Mouse (Mus musculus): ENCODE results near the gene Tsc22d1.

Gene Tsc22d1

GRCm38 (mm10) chr14:76442160-76442559 lies 27.4 kb downstream of the Tsc22d1 start:
- no peak for DNase-seq (ENCODE audit: low read depth, low spot score)

DNA sequence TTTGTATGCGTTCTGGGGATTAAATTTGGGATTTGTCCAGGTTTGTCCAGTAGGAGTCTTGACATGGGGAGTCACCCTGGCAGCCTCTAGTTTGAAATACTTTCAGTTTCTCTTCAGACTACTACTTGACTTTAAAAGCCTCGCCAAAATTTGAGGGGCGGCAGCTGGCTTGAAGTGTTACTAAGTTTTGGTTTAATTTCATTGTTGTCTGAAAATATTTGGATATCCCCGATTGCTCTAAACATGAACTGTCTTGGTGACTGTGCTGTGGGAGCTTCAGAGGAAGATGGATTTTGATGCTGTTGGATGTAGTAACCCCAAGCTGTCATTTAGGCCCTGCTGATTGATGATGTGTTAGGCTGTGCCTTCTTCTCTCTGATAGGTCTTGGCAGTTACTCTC lies 34.2 kb downstream of the Tsc22d1 start:
- DNase-seq (ENCODE audit: low read depth, low spot score): no peak

- DNase-seq (ENCODE audit: low read depth, low spot score): no peak
Observed at GRCm38 (mm10) chr14:76451011-76451410, 36.2 kb downstream of the Tsc22d1 start.

DNA sequence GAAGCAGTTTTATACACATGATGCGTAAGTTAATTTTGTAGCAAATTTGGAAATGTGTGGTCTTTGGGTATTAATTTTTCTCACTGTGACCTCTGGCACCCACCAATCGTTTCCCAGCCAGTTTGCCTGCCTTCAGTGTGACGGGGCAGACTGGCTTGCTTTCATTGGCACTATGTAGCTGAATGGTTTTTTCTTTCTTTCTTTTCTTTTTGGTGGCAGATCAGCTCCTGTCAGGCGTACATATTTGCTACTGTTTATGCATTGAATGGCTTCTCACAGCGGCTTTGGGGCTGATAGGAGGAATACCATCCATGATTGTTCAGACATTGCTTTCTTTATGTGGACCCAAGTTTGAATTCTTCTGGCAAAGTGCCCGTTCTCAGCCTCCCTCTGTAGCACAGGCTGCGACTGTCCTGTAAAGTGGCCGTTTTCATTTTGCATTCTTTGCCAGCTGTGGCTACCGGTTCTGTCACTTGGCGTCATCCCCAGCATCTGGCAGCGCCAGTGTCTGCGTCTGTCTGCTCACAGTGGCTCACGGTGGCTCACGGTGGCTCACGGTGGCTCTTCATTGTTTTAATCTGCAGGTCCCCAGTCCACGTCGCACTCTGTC lies 38.1 kb downstream of the Tsc22d1 start:
- no peak for DNase-seq (ENCODE audit: low read depth, low spot score)

GRCm38 (mm10) chr14:76454673-76455072 lies 39.9 kb downstream of the Tsc22d1 start:
- DNase-seq (ENCODE audit: low read depth, low spot score): no peak

DNA sequence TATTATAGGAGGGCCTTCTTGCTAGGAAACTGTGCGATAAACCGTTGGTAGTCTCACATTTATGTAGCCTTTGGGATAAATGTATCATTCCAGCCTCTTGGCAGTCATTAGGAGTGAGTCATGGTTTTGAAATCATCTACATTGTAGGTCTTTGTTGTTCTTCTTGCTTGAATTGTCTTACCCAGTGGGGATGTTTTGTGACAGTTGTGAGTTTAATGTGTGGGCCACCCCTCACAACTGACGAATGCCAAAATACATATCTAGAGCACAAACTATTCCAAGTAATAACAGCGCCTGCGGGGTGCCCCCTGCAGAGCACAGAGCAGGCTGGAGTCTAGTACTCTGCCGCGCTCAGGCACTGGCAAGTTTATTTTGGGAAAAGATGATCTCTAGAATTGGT lies 40.4 kb downstream of the Tsc22d1 start:
- no peak for DNase-seq (ENCODE audit: low read depth, low spot score)

DNA sequence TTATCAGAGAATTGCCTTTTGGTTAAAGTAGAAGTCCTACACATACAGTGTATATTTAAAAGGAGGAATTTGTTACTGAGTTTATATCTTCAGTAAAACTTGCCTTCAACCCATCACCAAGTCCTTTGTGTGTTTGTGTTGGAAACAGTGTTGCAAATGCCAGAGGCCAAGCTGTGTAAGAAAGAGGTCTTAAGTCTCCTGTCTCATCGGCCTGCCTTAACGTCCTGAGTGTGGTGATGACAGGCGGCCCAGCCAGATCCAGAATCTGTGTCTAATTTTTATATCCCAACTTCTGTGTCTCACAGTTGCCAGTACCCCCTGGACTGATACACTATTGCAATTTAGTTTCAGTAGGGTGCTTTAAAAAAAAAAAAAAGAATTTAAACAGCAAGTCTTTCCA lies 42.9 kb downstream of the Tsc22d1 start:
- no peak for DNase-seq (ENCODE audit: low read depth, low spot score)

- DNase-seq (ENCODE audit: low read depth, low spot score): no peak
Observed at GRCm38 (mm10) chr14:76460181-76460580, 45.4 kb downstream of the Tsc22d1 start.

GRCm38 (mm10) chr14:76461182-76461775 lies 46.5 kb downstream of the Tsc22d1 start:
- no peak for DNase-seq (ENCODE audit: low read depth, low spot score)

DNA sequence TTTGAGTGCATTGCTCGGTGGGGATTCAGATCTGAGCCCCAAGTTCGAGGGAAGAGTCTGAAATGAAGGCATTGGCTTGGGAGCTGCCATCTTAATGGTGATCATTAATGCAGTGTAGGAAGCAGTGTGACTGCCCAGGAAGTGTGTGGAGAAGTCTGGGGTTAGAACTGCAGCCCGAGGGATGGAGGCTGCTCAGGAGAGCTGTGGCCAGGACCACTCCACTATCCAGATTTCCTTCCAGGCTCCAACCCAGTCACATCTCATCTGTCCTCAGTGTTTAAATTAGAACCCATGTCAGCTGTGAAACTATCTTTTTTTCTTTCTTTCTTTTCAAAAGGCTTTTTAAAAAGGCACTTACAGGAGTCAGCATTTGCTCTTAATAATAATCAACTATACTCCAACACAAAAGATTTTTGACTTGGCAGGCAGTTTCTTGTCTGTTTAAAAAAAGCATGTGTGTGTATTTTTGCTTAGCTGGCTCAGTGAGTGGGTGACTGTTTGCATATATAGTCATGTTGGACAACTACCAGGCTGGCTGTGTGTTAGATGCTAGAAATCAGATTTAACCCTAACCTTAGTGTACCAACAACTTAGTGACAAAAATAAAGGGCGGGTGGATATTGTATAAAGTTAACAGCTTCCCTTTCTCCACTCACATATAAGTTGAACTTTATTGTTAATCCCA lies 48.8 kb downstream of the Tsc22d1 start:
- DNase-seq (ENCODE audit: low read depth, low spot score): no peak

DNA sequence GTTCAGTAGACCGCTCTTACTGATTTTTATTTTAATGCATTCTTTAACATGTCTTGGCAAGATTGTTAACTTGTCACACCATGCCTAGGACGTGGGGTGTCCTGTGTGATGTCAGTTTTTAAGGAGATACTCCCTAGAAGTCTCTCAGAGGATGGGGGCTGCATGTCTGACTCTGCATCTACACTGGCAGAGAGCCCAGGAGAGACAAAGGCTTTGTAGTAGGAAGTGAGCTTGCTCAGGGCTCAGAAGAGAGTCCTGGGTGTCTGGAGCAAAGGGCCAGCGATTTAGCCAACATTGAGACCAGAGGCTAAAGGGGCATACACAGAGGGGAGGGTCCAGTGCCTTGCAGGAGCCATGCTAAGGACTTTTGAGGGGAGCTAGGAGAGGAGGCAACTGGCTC lies 50.2 kb downstream of the Tsc22d1 start:
- no peak for DNase-seq (ENCODE audit: low read depth, low spot score)

DNA sequence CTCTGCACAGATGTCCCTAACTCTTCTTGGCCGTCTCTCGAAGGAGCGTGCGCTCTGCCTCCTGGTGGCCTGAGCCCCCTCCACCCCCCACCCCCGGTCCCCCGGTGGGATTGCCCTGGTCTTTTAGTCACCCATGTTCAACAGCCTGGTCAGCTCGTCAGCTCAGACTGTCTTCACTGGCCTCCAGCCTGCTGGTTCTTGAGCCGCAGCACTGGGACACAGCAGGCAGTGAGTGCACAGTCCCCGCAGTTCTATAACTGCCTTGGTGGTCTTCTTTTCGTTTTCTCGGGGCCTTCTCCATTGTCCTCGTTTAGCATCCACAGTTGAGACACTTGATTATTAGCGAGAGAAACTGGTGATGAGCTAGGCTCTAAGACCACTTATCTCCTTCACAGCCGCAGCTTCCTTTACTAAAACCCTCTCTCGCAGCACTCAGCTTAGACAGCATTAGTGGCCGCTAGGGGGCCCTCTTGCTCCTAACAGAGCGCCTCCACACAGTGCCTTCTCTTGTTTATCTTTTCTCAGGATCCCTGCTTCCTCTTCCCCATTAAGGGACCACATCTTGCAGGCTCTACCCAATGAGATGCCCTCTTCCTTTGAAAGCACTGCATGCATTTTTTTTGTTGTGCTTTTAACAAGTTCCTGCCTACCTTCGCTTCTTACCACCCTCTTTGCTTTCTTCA lies 52.0 kb downstream of the Tsc22d1 start:
- peak; percentile 75 for DNase-seq (ENCODE audit: low read depth, low spot score)

- DNase-seq (ENCODE audit: low read depth, low spot score): no peak
Observed at GRCm38 (mm10) chr14:76467932-76468331, 53.2 kb downstream of the Tsc22d1 start.

DNA sequence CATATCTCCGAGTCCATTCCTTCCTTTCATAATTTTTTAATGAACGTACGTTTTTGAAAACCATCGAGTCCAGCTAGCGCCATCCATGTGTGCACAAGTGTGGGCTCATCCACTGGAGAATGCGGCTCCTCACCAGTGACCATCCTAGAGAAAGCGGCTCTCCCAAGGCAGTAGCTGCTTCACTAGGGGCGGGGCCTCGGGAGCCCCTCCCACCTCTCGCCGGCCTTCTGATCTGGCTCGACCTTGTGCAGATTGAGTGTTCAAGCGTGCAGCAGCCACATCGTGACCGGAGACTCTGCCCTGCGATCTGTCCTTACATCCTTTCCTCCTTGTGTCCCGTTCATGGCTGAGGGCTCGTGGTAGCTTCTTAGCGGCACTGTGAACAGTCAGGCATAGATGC lies 56.5 kb downstream of the Tsc22d1 start:
- no peak for DNase-seq (ENCODE audit: low read depth, low spot score)

- DNase-seq (ENCODE audit: low read depth, low spot score): no peak
Observed at GRCm38 (mm10) chr14:76472487-76472886, 57.7 kb downstream of the Tsc22d1 start.

- peak; percentile 88 for DNase-seq (ENCODE audit: low read depth, low spot score)
Observed at GRCm38 (mm10) chr14:76473404-76473803, 58.6 kb downstream of the Tsc22d1 start.

DNA sequence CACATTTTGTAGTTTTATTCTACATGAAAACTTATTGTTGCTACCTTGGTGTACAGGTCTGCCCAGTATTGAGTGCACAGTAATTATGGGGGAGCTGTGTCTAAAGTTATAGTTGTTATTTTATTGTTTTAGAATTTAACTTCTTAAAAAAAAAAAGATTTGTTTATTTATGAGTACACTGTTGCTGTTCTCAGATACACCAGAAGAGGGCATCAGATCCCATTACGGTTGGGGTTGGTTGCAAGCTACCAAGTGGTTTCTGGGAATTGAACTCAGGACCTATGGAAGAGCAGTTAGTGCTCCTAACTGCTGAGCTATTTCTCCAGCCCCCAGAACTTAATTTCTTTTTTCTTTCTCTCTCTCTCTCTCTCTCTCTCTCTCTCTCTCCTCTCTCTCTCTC lies 59.4 kb downstream of the Tsc22d1 start:
- DNase-seq (ENCODE audit: low read depth, low spot score): peak; percentile 67

DNA sequence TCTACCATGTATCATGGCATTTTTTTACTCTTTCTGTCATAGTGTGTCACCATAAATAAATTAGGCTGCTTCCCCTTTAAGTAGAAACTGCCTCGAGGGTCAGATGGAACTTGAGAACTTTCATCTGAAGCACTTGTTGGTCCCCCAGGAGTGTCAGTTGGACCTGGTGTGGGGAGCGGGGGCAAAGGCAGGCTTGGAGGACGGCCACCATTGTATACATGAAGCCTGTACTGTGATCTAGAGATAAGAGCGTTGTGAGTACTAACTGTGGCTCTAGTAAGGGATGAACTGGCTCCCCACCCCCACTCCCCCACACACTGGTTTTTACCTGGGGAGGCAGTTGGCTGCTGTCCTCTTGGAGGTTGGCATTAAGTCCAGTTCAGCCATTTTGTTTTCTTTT lies 62.0 kb downstream of the Tsc22d1 start:
- no peak for DNase-seq (ENCODE audit: low read depth, low spot score)

DNA sequence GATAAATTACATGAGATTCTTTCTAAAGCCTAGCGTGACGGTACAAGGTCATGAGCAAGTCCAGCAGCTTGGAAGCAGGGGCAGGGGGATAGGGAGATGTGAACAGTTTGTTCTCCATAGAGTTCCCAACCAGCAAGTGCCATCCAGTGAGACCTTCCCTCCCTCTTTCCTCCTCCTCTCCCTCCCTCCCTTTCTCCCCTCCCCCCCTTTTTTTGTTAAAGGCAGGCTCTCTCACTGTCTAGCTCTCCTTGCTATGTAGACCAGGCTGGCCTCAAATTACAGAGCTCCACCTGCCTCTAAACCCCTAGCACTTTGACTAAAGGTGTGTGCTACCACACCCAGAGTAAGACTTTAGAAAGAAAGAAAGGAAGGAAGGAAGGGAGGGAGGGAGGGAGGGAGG lies 63.3 kb downstream of the Tsc22d1 start:
- DNase-seq (ENCODE audit: low read depth, low spot score): no peak

GRCm38 (mm10) chr14:76478616-76479015 lies 63.9 kb downstream of the Tsc22d1 start:
- DNase-seq (ENCODE audit: low read depth, low spot score): no peak

DNA sequence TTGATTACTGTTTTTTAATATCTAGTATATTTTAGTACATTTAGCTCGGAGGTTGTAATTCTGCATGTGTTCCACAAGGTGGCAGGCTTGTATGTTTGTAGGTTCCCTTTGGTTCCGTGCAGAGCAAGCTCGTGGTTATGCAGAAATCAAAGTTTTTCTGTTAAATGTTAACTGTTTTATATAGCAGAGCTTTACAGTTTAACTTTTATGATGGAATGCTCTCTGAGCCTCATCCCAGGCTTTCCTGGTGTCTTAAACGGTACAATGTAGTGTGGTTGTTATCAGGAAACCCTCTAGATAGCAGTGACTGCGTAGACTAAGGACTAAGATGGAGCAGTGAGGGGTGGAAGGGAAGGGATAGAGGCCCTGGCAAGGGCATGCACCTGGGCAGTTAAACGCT lies 65.1 kb downstream of the Tsc22d1 start:
- DNase-seq (ENCODE audit: low read depth, low spot score): peak; percentile 74

GRCm38 (mm10) chr14:76480507-76480906 lies 65.7 kb downstream of the Tsc22d1 start:
- no peak for DNase-seq (ENCODE audit: low read depth, low spot score)

GRCm38 (mm10) chr14:76483701-76484100 lies 68.9 kb downstream of the Tsc22d1 start:
- no peak for DNase-seq (ENCODE audit: low read depth, low spot score)

All from CD4-positive, CD25-positive, alpha-beta regulatory T cell, adult 2 months (primary cell).